Mouse (Mus musculus) heart, embryonic 16.5 days (tissue): ENCODE measurements at regions not wholly inside any gene's neighbourhood (a gene's known extent, or its start where the extent isn't known, plus 50 kb on each side); places are given as distances from the start of the nearest gene placed in this dataset.

Experiments used
- ATAC-seq: fragments of 200-750 bp; cut with Nextera tagmentation; replicated peaks from 2 replicates; pipeline ENCODE4 v1.8.0; 2017; ENCODE audit warnings: moderate number of reproducible peaks; ENCODE audit not compliant: insufficient read depth, low FRiP score; ENCODE audit errors: extremely low read depth
- H3K27ac ChIP-seq: fragments of 300-500 bp; sonication (generic); 2 replicates; pipeline ENCODE4 v1.5.1; 2014; ENCODE audit warnings: mild to moderate bottlenecking, low read length, control low read depth, moderate library complexity
- H3K27me3 ChIP-seq: fragments of 300-500 bp; sonication (generic); 2 replicates; pipeline ENCODE4 v1.6.1; 2014; ENCODE audit warnings: low read length, mixed read lengths; ENCODE audit not compliant: control insufficient read depth, insufficient read depth
- H3K36me3 ChIP-seq: fragments of 300-500 bp; sonication (generic); 2 replicates; pipeline ENCODE4 v1.6.1; 2014; ENCODE audit not compliant: control insufficient read depth, insufficient read depth
- H3K4me1 ChIP-seq: fragments of 300-500 bp; sonication (generic); 2 replicates; pipeline ENCODE4 v1.6.1; 2014; ENCODE audit warnings: low read length, mixed read lengths; ENCODE audit not compliant: control insufficient read depth, insufficient read depth
- H3K4me2 ChIP-seq: fragments of 300-500 bp; sonication (generic); 2 replicates; pipeline ENCODE4 v1.6.1; 2014; ENCODE audit warnings: low read depth, mild to moderate bottlenecking, control low read depth, low read length
- H3K4me3 ChIP-seq: fragments of 300-500 bp; sonication (generic); 2 replicates; pipeline ENCODE4 v1.5.1; 2014; ENCODE audit warnings: mild to moderate bottlenecking, control low read depth, low read length
- H3K9ac ChIP-seq: fragments of 300-500 bp; sonication (generic); 2 replicates; pipeline ENCODE4 v1.6.1; 2014; ENCODE audit warnings: low read length, control low read depth
- H3K9me3 ChIP-seq: fragments of 300-500 bp; sonication (generic); replicated peaks from 2 replicates; pipeline ENCODE4 v1.6.1; 2016; ENCODE audit warnings: low read length; ENCODE audit not compliant: control insufficient read depth
- WGBS: fragments of 180-500 bp; shearing (Covaris S2); extraction: QIAGEN DNeasy Blood & Tissue Kit; methylation state at CpG from one replicate; pipeline ENCODE4 v1.1.7; 2014; 5-methylcytosine and 5-hydroxymethylcytosine counted together

GRCm38 (mm10) chr17:85541258-85541777 lies 72.1 kb upstream of the Six3 start:
- Histone ChIP-seq H3K9me3 (no peaks in the 10 kb centered on the region), H3K36me3 (no peaks in the 10 kb centered on the region), H3K4me3 (no peak overlapping the region), H3K9ac (no peak overlapping the region), H3K4me2 (no peak overlapping the region), H3K4me1 (no peaks in the 10 kb centered on the region), H3K27ac (no peak overlapping the region), H3K27me3 (no peaks in the 10 kb centered on the region)
- no peak for ATAC-seq
- WGBS, result 81% methylated on average over 2 of the region's 2 CpGs

GRCm38 (mm10) chr17:85548061-85548460 lies 65.3 kb upstream of the Six3 start:
- no peak overlapping the region for H3K9ac ChIP-seq
- H3K4me2 ChIP-seq, result no peak overlapping the region
- no peaks in the 10 kb centered on the region; the same call in 1 of the 2 replicates for H3K27me3 ChIP-seq
- no peak for ATAC-seq
- no peak overlapping the region for H3K27ac ChIP-seq
- 77% methylated on average over 5 of the region's 5 CpGs for WGBS
- no peaks in the 10 kb centered on the region for H3K4me1 ChIP-seq
- H3K9me3 ChIP-seq, result no peaks in the 10 kb centered on the region
- no peaks in the 10 kb centered on the region for H3K36me3 ChIP-seq
- no peak overlapping the region for H3K4me3 ChIP-seq

- no peaks in the 10 kb centered on the region for H3K36me3 ChIP-seq
- no peaks in the 10 kb centered on the region for H3K27me3 ChIP-seq
- H3K4me2 ChIP-seq, result no peak overlapping the region
- H3K9me3 ChIP-seq, result 0 out of 2 replicates have a peak, but pooled peaks cover 2% of the 10 kb centered on the region
- H3K27ac ChIP-seq, result no peak overlapping the region
- no peak overlapping the region for H3K4me3 ChIP-seq
- H3K9ac ChIP-seq, result no peak overlapping the region
- no peak for ATAC-seq
- 0 out of 2 replicates have a peak, but pooled peaks cover 2% of the 10 kb centered on the region for H3K4me1 ChIP-seq
- WGBS, result 63% methylated on average over 6 of the region's 6 CpGs
Observed at GRCm38 (mm10) chr17:85561006-85561405, 52.4 kb upstream of the Six3 start.

- Histone ChIP-seq H3K4me2 (peak overlapping the region; percentile 38; the same call in 1 of the 2 replicates), H3K4me1 (0 out of 2 replicates have a peak, but pooled peaks cover 2% of the 10 kb centered on the region), H3K27ac (no peak overlapping the region), H3K9me3 (peaks cover 9% of the 10 kb centered on the region), H3K4me3 (no peak overlapping the region), H3K36me3 (no peaks in the 10 kb centered on the region), H3K9ac (no peak overlapping the region), H3K27me3 (no peaks in the 10 kb centered on the region)
- no peak for ATAC-seq
- WGBS, result 37% methylated on average over 17 of the region's 17 CpGs
Observed at GRCm38 (mm10) chr17:85562510-85563266, 50.7 kb upstream of the Six3 start.

GRCm38 (mm10) chr17:85563391-85563790 lies 50.0 kb upstream of the Six3 start:
- Histone ChIP-seq H3K4me3 (no peak overlapping the region), H3K4me2 (no peak overlapping the region), H3K4me1 (0 out of 2 replicates have a peak, but pooled peaks cover 2% of the 10 kb centered on the region), H3K9ac (no peak overlapping the region), H3K27ac (no peak overlapping the region), H3K9me3 (peaks cover 9% of the 10 kb centered on the region), H3K36me3 (no peaks in the 10 kb centered on the region), H3K27me3 (no peaks in the 10 kb centered on the region)
- ATAC-seq, result no peak
- WGBS, result 49% methylated on average over 8 of the region's 8 CpGs
